Mouse (Mus musculus): ENCODE measurements around the gene Dnajb6. TPM values are rescaled to one million over a fixed set of nuclear protein-coding genes. Genes with fewer than 3 reads are reported as not detected.
A peak's percentile ranks its signal among the peaks of the same experiment; 100 is the strongest.

The Dnajb6 gene
- total and polyA plus RNA-seq, 3 experiments: 61.1 to 196 (median 140) TPM

GRCm38 (mm10) chr5:29688352-29688751, 47.1 kb upstream of the Dnajb6 start:
- H3K9ac ChIP-seq (ENCODE audit: insufficient read depth, low read depth): no peak overlapping the region
- in situ Hi-C loops (cut with MboI; ENCODE audit: low pct_ligation_motif_present, low pct_unique_long_range_greater_than_20kb, low sequenced_read_pairs): loop anchor here (5.0 kb wide), 1 partner anchor 301 kb away; no protein-coding TSS in a partner anchor
- no peaks in the 10 kb centered on the region for H3K9me3 ChIP-seq (replicated peaks; ENCODE audit: low read length)
- no peaks in the 10 kb centered on the region for H3K27me3 ChIP-seq (replicated peaks)
- H3K36me3 ChIP-seq (replicated peaks in 1 of 2; ENCODE audit: control insufficient read depth in 1 of 2, insufficient read depth in 1 of 2, low read length in 1 of 2): no peaks in the 10 kb centered on the region
- H3K4me1 ChIP-seq (ENCODE audit: control insufficient read depth in 1 of 2, insufficient read depth in 2 of 2): no peaks in the 10 kb centered on the region
- TF ChIP-seq SIN3A (IDR thresholded peaks at IDR 0.05; ENCODE audit: low read length): no peak
- TF ChIP-seq SMC3 (IDR thresholded peaks at IDR 0.05; ENCODE audit: low read depth, low read length): 0 out of 2 replicates have a peak, but pooled peaks have one; percentile 4
- TF ChIP-seq CTCF (conservative IDR thresholded peaks at IDR 0.05 in 1 of 2, IDR thresholded peaks at IDR 0.05 in 1 of 2; ENCODE audit: low read depth in 2 of 2, low read length in 2 of 2): peak in 1 of 2 experiments; percentile 37; a peak in 2 of 4 replicates
- H3K27ac ChIP-seq (ENCODE audit: insufficient read depth, low read depth): no peak overlapping the region
- H3K79me2 ChIP-seq (replicated peaks; ENCODE audit: control insufficient read depth, extremely low read depth, insufficient read depth, poor library complexity, severe bottlenecking): no peaks in the 10 kb centered on the region
- dilution Hi-C loops (cut with MboI; ENCODE audit: extremely low pct_ligation_motif_present, extremely low pct_unique_long_range_greater_than_20kb, low sequenced_read_pairs): no loop called here
- DNase-seq (ENCODE audit: extremely low read depth): no peak
- H3K4me2 ChIP-seq (ENCODE audit: insufficient read depth, low read depth, poor library complexity, severe bottlenecking): no peak overlapping the region
- H3K4me3 ChIP-seq (replicated peaks in 1 of 3; ENCODE audit: low read depth in 2 of 3, low read length in 2 of 3, poor library complexity in 1 of 3): no peak overlapping the region

DNA sequence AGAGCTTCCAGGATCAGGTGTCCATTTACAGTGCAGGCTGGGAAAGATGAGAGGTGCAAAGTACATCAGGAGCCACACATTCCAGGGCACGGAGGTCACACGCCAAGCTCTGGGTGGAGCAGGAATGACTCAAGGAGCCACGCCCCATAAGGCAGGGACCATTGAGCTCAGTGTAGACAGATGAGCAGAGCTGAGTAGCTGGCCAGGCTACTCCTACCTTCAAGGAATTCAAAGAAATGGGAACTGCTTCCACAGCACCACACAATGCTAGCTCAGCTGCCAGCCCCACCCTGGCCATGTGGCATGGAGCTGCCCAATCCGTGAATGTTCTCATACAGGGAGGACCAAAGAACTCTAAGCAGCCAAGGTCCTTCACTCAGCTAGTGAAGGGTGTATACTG, 37.0 kb upstream of the Dnajb6 start:
- dilution Hi-C loops (cut with MboI; ENCODE audit: extremely low pct_ligation_motif_present, extremely low pct_unique_long_range_greater_than_20kb, low sequenced_read_pairs) (no loop called here), in situ Hi-C loops (cut with MboI; ENCODE audit: low pct_ligation_motif_present, low pct_unique_long_range_greater_than_20kb, low sequenced_read_pairs) (no loop called here)
- H3K4me2 ChIP-seq (ENCODE audit: insufficient read depth, low read depth, poor library complexity, severe bottlenecking): no peak overlapping the region

GRCm38 (mm10) chr5:29699520-29700202, 35.8 kb upstream of the Dnajb6 start:
- Histone ChIP-seq H3K4me1 (ENCODE audit: control insufficient read depth in 1 of 2, insufficient read depth in 2 of 2) (no peaks in the 10 kb centered on the region; a peak in 1 of 4 replicates), H3K79me2 (replicated peaks; ENCODE audit: control insufficient read depth, extremely low read depth, insufficient read depth, poor library complexity, severe bottlenecking) (no peaks in the 10 kb centered on the region), H3K4me2 (ENCODE audit: insufficient read depth, low read depth, poor library complexity, severe bottlenecking) (no peak overlapping the region), H3K27ac (ENCODE audit: insufficient read depth, low read depth) (no peak overlapping the region), H3K36me3 (replicated peaks in 1 of 2; ENCODE audit: control insufficient read depth in 1 of 2, insufficient read depth in 1 of 2, low read length in 1 of 2) (no peaks in the 10 kb centered on the region), H3K27me3 (replicated peaks) (no peaks in the 10 kb centered on the region), H3K4me3 (replicated peaks in 1 of 3; ENCODE audit: low read depth in 2 of 3, low read length in 2 of 3, poor library complexity in 1 of 3) (no peak overlapping the region), H3K9ac (ENCODE audit: insufficient read depth, low read depth) (no peak overlapping the region), H3K9me3 (replicated peaks; ENCODE audit: low read length) (no peaks in the 10 kb centered on the region)
- TF ChIP-seq MEF2A (IDR thresholded peaks at IDR 0.05; ENCODE audit: borderline replicate concordance, low read depth, low read length) (no peak), UBTF (IDR thresholded peaks at IDR 0.05; ENCODE audit: low read depth, low read length) (no peak), JUN (IDR thresholded peaks at IDR 0.05; ENCODE audit: insufficient read depth, low read depth, low read length) (no peak), E2F4 (IDR thresholded peaks at IDR 0.05; ENCODE audit: insufficient replicate concordance, low read depth, low read length) (no peak), USF1 (IDR thresholded peaks at IDR 0.05; ENCODE audit: low read depth, low read length) (no peak), MAZ (IDR thresholded peaks at IDR 0.05; ENCODE audit: low read depth, low read length) (no peak), HCFC1 (IDR thresholded peaks at IDR 0.05; ENCODE audit: low read depth, low read length) (no peak), PAX5 (IDR thresholded peaks at IDR 0.05; ENCODE audit: low read length) (no peak), TCF12 (IDR thresholded peaks at IDR 0.05; ENCODE audit: low read depth, low read length) (no peak), RCOR1 (conservative IDR thresholded peaks at IDR 0.05; ENCODE audit: low read depth, low read length) (no peak), ZNF384 (IDR thresholded peaks at IDR 0.05; ENCODE audit: low read depth, low read length) (no peak), KAT2A (IDR thresholded peaks at IDR 0.05; ENCODE audit: insufficient replicate concordance, low read length) (no peak)
- in situ Hi-C loops (cut with MboI; ENCODE audit: low pct_ligation_motif_present, low pct_unique_long_range_greater_than_20kb, low sequenced_read_pairs) (no loop called here), dilution Hi-C loops (cut with MboI; ENCODE audit: extremely low pct_ligation_motif_present, extremely low pct_unique_long_range_greater_than_20kb, low sequenced_read_pairs) (no loop called here)
- DNase-seq (ENCODE audit: extremely low read depth): no peak

More for the DNA sequence above, 37.0 kb upstream of the Dnajb6 start:
- Histone ChIP-seq H3K27ac (ENCODE audit: insufficient read depth, low read depth) (no peak overlapping the region), H3K27me3 (replicated peaks) (no peaks in the 10 kb centered on the region), H3K36me3 (replicated peaks in 1 of 2; ENCODE audit: control insufficient read depth in 1 of 2, insufficient read depth in 1 of 2, low read length in 1 of 2) (no peaks in the 10 kb centered on the region), H3K9ac (ENCODE audit: insufficient read depth, low read depth) (no peak overlapping the region), H3K9me3 (replicated peaks; ENCODE audit: low read length) (no peaks in the 10 kb centered on the region), H3K79me2 (replicated peaks; ENCODE audit: control insufficient read depth, extremely low read depth, insufficient read depth, poor library complexity, severe bottlenecking) (no peaks in the 10 kb centered on the region), H3K4me3 (replicated peaks in 1 of 3; ENCODE audit: low read depth in 2 of 3, low read length in 2 of 3, poor library complexity in 1 of 3) (no peak overlapping the region), H3K4me1 (ENCODE audit: control insufficient read depth in 1 of 2, insufficient read depth in 2 of 2) (no peaks in the 10 kb centered on the region; a peak in 1 of 4 replicates)
- TF ChIP-seq MEF2A (IDR thresholded peaks at IDR 0.05; ENCODE audit: borderline replicate concordance, low read depth, low read length): no peak
- no peak for TF ChIP-seq POLR2A (IDR thresholded peaks at IDR 0.05; ENCODE audit: low read depth, low read length)
- no peak for TF ChIP-seq USF2 (conservative IDR thresholded peaks at IDR 0.05; ENCODE audit: low read depth, low read length)
- TF ChIP-seq MXI1 (IDR thresholded peaks at IDR 0.05; ENCODE audit: low read depth, low read length): no peak
- no peak for TF ChIP-seq HCFC1 (IDR thresholded peaks at IDR 0.05; ENCODE audit: low read depth, low read length)
- TF ChIP-seq EP300 (IDR thresholded peaks at IDR 0.05; ENCODE audit: low read length): no peak
- no peak for TF ChIP-seq MAX (IDR thresholded peaks at IDR 0.05; ENCODE audit: low read length)
- no peak for TF ChIP-seq SIN3A (IDR thresholded peaks at IDR 0.05; ENCODE audit: low read length)
- no peak for TF ChIP-seq ZKSCAN1 (IDR thresholded peaks at IDR 0.05; ENCODE audit: borderline replicate concordance, low read depth, low read length)
- TF ChIP-seq RCOR1 (conservative IDR thresholded peaks at IDR 0.05; ENCODE audit: low read depth, low read length): no peak
- no peak for TF ChIP-seq RAD21 (IDR thresholded peaks at IDR 0.05; ENCODE audit: low read depth, low read length)
- no peak for TF ChIP-seq ZMIZ1 (IDR thresholded peaks at IDR 0.05; ENCODE audit: low read depth, low read length)
- TF ChIP-seq CHD1 (IDR thresholded peaks at IDR 0.05; ENCODE audit: low read depth, low read length): no peak
- no peak for TF ChIP-seq ZNF384 (IDR thresholded peaks at IDR 0.05; ENCODE audit: low read depth, low read length)
- TF ChIP-seq USF1 (IDR thresholded peaks at IDR 0.05; ENCODE audit: low read depth, low read length): no peak
- no peak for TF ChIP-seq E2F4 (IDR thresholded peaks at IDR 0.05; ENCODE audit: insufficient replicate concordance, low read depth, low read length)
- no peak for TF ChIP-seq BHLHE40 (IDR thresholded peaks at IDR 0.05; ENCODE audit: low read depth, low read length)
- TF ChIP-seq NELFE (IDR thresholded peaks at IDR 0.05; ENCODE audit: low read depth, low read length): no peak
- no peak for TF ChIP-seq MAZ (IDR thresholded peaks at IDR 0.05; ENCODE audit: low read depth, low read length)
- TF ChIP-seq IRF4 (IDR thresholded peaks at IDR 0.05; ENCODE audit: low read depth, low read length): no peak
- DNase-seq (ENCODE audit: extremely low read depth): no peak

Data from CH12.LX (cell line).